Mouse (Mus musculus): ENCODE measurements at regions not wholly inside any gene's neighbourhood (a gene's known extent, or its start where the extent isn't known, plus 50 kb on each side); places are given as distances from the start of the nearest gene placed in this dataset.

DNA sequence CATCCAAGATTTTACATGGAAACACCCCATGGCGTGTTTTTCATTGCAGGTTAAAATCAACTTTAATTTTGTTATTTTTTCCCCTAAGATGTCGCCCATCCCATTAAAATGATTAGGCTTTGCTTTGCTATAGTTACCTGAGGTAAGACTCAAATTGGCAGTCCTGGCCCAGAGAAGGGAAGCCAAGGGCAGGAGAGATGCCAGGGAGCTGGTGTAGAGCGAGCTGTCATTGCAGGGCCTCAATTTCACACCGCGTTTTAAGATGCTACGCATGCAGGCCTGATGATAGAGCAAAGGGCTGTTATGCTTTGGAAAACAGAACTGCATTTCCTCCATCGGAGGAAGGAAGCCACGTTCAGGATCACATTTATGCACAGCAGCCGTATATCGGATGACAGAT lies 852.7 kb upstream of the Sox9 start:
- TF ChIP-seq CTCF (IDR thresholded peaks at IDR 0.05; ENCODE audit: low read depth) = no peak
- no peak for TF ChIP-seq EP300 (IDR thresholded peaks at IDR 0.05; ENCODE audit: low read depth)
